Mouse (Mus musculus) cerebellum, postnatal 4 days (tissue): ENCODE data around the gene Znrf3.

ENCODE experiments used
- DNase-seq, 2 experiments: peaks; one replicate each; pipeline ENCODE4 v3.0.0; 2022; ENCODE audit warnings: low spot score in 2 of 2, mixed read lengths in 1 of 2

Gene Znrf3

GRCm38 (mm10) chr11:5271274-5272065, 173.2 kb downstream of the Znrf3 start:
- DNase-seq: no peak

GRCm38 (mm10) chr11:5269846-5270461, 174.7 kb downstream of the Znrf3 start:
- no peak for DNase-seq

DNA sequence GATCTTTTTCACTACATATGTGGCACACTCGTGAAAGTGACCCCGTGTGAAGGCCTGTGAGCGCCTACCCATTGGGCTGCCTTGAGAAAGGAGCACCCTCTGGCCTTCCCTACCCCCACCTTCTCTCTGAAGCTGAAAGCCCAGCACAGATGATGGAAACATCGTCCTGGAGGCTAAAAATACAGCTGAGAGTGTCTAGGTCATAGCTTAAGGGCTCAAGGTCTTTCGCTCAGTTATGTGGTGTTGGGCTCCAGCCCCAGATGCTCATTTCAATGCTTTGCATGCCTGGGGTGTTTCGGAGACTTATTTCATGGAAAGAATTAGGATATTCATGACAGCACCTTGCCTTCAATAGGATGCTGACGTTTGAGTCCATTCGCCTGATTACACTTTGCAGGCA, 178.9 kb downstream of the Znrf3 start:
- no peak for DNase-seq

GRCm38 (mm10) chr11:5263078-5263730, 181.4 kb downstream of the Znrf3 start:
- no peak for DNase-seq

GRCm38 (mm10) chr11:5261508-5262392, 182.9 kb downstream of the Znrf3 start, which contains the start of gene Kremen1:
Gene Kremen1, minus strand, starts transcription at chr11:5261558.
- DNase-seq: peak; percentile 73 to 93

- DNase-seq: peak in 1 of 2 experiments; percentile 41
Observed at GRCm38 (mm10) chr11:5260942-5261459, 183.6 kb downstream of the Znrf3 start.

DNA sequence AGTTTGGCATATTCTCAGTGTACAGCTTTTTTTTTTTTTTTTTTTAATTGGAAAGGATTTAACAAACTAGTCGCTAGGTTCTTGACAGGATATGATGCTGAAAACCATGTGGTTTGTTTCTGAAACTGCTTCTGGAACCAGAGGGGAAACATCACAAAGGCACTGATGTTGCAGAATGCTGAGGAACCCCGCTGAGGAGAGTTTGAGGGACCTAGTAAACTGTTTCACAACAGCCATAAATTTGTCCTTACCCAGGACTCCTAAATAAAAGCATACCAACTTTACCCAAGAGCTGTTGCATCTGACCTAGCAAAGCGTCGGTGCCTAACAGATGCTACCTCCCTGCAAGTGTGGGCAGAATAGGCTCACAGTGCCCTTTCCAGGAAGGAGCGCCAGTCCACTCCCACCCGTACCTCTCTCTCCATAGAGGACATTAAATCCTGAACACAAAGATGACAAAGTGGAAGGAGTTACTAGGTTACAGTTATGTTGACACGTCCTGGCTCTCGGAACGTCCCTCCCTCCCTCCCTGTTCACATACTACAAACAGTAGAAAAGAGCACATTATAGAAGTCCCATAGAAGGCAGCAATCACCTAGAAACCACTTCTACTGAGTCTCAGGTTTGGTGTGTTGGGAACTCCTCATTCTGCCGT, 184.6 kb downstream of the Znrf3 start:
- no peak for DNase-seq

GRCm38 (mm10) chr11:5258036-5258435, 186.6 kb downstream of the Znrf3 start:
- no peak for DNase-seq

GRCm38 (mm10) chr11:5257151-5257862, 187.3 kb downstream of the Znrf3 start:
- no peak for DNase-seq

GRCm38 (mm10) chr11:5255509-5256014, 189.1 kb downstream of the Znrf3 start:
- no peak for DNase-seq

DNA sequence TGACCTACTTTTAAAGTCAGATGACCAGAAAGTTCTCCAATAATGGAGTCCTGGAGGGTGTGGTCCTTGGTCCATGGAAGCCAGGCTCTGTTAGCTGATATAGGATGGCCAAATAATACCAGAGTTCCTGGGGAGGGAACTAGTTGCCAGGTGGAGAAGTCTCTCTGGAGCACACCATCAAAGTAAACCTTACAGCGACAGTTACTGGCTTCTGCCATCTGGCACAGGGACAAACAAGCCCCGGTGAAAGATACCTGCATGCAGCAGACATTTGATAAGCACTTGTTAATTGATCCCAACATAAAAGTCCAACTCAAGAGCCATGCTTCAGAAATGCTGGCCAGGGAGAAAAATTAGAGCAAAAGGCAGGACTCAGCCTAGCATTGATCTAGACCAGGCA, 190.6 kb downstream of the Znrf3 start:
- DNase-seq: no peak

DNA sequence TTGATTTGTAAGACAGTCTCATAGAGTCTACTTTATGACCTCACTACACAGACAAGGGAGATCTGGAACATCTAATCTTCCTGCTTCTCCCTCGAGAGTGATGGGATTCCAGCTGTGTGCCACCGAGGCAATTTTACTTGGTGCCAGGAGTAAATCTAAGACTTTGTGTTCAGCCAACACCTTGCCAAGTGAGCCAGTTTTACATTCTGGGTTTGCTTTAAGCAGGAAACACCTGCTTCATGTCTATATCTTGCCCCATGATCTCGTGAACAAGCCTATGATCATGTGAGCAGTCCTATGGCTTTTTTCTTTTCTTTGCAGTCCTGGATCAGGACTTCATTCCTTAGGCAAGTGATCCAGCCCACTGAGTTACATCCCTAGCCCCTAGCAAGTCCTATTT, 191.1 kb downstream of the Znrf3 start:
- no peak for DNase-seq

- DNase-seq: no peak
Observed at GRCm38 (mm10) chr11:5252727-5253126, 191.9 kb downstream of the Znrf3 start.

DNA sequence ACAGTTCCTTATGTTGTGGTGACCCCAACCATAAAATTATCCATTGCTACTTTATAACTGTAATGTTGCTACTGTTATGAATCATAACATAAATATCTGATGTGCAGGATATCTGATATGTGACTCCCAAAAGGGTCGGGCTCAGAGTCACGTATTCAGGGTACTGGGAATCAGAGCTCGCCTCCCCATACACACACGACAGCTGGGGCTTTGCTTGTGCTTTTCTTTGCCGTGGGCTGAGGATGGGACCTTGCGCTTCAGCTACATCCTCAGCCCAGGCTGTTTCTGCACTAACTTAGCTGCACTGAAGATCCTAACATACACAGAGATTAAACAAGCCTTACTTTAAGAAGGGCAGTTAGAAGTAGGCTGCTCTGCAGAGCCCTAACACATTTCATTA, 193.5 kb downstream of the Znrf3 start:
- DNase-seq: no peak

DNA sequence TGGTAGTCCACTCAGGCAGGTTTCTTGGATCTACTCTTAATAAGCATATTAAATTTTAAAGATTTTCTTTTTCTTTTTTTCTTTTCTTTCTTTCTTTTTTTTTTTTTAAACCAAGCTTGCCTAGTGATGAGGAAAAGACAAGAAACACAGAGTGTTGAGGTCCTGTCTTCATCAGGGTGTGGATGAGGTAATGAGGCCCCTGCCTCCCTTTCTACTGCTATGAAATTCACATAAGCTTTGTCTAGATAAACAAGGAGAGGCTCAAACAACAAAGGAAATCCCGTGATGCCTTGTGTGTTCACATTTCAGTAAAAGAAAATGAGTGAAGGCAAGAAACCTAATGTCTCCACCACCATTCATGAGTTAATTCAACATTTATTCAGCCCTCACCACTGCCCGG, 196.4 kb downstream of the Znrf3 start:
- no peak for DNase-seq

DNA sequence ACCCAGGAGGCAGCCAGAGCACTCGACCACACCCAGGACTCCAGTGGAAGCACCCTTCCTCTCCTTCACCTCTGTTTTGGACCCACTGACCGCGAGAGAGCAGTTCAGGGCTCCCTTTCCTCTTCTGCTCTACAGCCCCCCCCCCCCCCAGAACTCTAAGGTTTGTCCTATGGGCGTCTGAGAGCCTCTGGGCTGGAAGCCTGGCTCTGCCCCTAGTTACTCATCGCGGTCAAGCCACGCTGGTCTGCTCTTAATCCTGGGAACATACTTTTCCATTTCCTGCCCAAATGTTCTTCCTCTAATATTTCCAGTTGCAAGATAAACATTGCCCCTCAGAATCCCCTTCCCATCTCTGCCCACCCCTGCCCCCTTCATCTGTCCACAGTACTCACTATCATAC, 199.2 kb downstream of the Znrf3 start:
- no peak for DNase-seq

DNA sequence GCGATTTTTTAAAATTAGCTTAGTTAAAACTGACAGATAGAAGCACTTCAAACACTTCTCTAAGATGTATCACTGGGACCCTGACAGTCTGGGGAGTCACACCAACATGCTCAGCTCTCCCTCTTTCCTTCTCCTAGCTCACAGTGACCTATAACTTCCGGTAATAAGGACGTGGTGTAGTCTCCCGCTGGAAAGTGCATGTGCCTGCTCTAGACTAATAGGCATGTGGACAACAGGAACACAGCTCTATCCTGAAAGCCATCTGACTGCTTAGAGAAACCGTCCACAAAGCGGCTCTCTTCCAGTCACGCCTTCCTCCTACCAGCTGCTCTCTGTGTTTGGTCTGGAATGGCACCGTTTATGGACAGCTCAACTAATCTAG, 199.9 kb downstream of the Znrf3 start:
- DNase-seq: no peak

- no peak for DNase-seq
Observed at GRCm38 (mm10) chr11:5243812-5244748, 200.6 kb downstream of the Znrf3 start.

DNA sequence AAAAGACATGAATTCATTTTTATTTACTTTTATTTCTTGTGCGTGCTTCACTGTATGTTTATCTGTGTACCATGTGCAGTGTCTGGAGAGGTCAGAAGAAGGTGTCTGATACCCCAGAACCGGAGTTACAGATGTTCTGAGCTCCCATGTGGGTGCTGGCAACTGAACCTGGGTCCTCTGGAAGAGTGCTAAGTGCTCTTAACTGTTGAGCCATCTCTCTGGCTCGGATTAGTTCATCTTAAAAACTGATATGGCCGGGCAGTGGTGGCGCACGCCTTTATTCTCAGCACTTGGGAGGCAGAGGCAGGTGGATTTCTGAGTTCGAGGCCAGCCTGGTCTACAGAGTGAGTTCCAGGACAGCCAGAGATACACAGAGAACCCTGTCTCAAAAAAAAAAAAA, 201.4 kb downstream of the Znrf3 start:
- no peak for DNase-seq
